Mouse (Mus musculus) C2C12 (cell line): ENCODE data around the gene Ist1. TPM values are rescaled to one million over a fixed set of nuclear protein-coding genes. Genes with fewer than 3 reads are reported as not detected.
A peak's percentile ranks its signal among the peaks of the same experiment; 100 is the strongest.

ENCODE experiments used
- H3K27me3 ChIP-seq: one replicate; pipeline ENCODE4 v1.6.1; 2011; ENCODE audit not compliant: control insufficient read depth, insufficient read depth, insufficient read length
- H3K36me3 ChIP-seq: one replicate; pipeline ENCODE4 v1.6.1; 2011; ENCODE audit not compliant: control insufficient read depth, insufficient read depth
- H3K4me3 ChIP-seq: one replicate; pipeline ENCODE4 v1.5.1; 2011; ENCODE audit warnings: mild to moderate bottlenecking, control low read depth; ENCODE audit not compliant: poor library complexity, insufficient read depth, severe bottlenecking
- H3K79me2 ChIP-seq: one replicate; pipeline ENCODE4 v1.6.1; 2011; ENCODE audit not compliant: control insufficient read depth, insufficient read depth
- H3K79me3 ChIP-seq: one replicate; pipeline ENCODE4 v1.6.1; 2011; ENCODE audit warnings: low read depth, control low read depth
- H3ac ChIP-seq: one replicate; pipeline ENCODE3; 2011; ENCODE audit warnings: low read depth; ENCODE audit not compliant: control insufficient read depth, insufficient read length
- CEBPB ChIP-seq: IDR thresholded peaks from one replicate; pipeline ENCODE4 v1.6.1; 2011; ENCODE audit warnings: low read depth, mild to moderate bottlenecking, control low read depth, moderate library complexity
- CTCF ChIP-seq: IDR thresholded peaks from one replicate; pipeline ENCODE4 v1.5.1; 2011; ENCODE audit not compliant: control insufficient read depth, insufficient read depth, insufficient read length
- FOSL1 ChIP-seq: IDR thresholded peaks from one replicate; pipeline ENCODE4 v1.8.0; 2011; ENCODE audit warnings: mild to moderate bottlenecking, low read length; ENCODE audit not compliant: poor library complexity, insufficient read depth, severe bottlenecking
- MAX ChIP-seq: IDR thresholded peaks from one replicate; pipeline ENCODE4 v1.6.1; 2011; ENCODE audit warnings: mild to moderate bottlenecking, control low read depth
- MYOD1 ChIP-seq: IDR thresholded peaks from one replicate; pipeline ENCODE4 v1.6.1; 2011; ENCODE audit warnings: low read depth; ENCODE audit not compliant: control insufficient read depth, insufficient read length
- MYOG ChIP-seq: IDR thresholded peaks from one replicate; pipeline ENCODE4 v1.6.1; 2011; ENCODE audit not compliant: control insufficient read depth, insufficient read length; ENCODE audit errors: extremely low read depth
- USF1 ChIP-seq: IDR thresholded peaks from one replicate; pipeline ENCODE4 v1.6.1; 2011; ENCODE audit warnings: low read depth, mild to moderate bottlenecking, control low read depth, moderate library complexity
- long read RNA-seq, 2 experiments: library from polyadenylated mRNA; unstranded; transcript quantifications; one replicate each; pipeline ENCODE4 v2.0.0; 2019 to 2020
- polyA plus RNA-seq: library from polyadenylated mRNA; unstranded; fragments of >200 nt; fragmentation: generic; extraction: Trizol; gene quantifications from one replicate; pipeline ENCODE4 v1.2.1, GENCODE M21; 2012; ENCODE audit warnings: missing spikeins

The Ist1 gene
- 49.7 TPM for polyA plus RNA-seq
- long read RNA-seq, experiment 1, transcript Ist1-201 (10 exons, 2,304 nt), result major isoform, 46 of 73 reads
- long read RNA-seq, experiment 1, partial matches to known transcripts, result 4 of 73 reads
- long read RNA-seq, experiment 1, other reads (novel, unspliced or antisense), result 23 of 73 reads
- long read RNA-seq, experiment 2, transcript Ist1-202 (5 exons, 1,280 nt), result minor isoform, 5 of 497 reads
- long read RNA-seq, experiment 2, transcript Ist1-201 (10 exons, 2,304 nt), result major isoform, 317 of 497 reads
- long read RNA-seq, experiment 2, partial matches to known transcripts, result 41 of 497 reads
- long read RNA-seq, experiment 2, other reads (novel, unspliced or antisense), result 130 of 497 reads

DNA sequence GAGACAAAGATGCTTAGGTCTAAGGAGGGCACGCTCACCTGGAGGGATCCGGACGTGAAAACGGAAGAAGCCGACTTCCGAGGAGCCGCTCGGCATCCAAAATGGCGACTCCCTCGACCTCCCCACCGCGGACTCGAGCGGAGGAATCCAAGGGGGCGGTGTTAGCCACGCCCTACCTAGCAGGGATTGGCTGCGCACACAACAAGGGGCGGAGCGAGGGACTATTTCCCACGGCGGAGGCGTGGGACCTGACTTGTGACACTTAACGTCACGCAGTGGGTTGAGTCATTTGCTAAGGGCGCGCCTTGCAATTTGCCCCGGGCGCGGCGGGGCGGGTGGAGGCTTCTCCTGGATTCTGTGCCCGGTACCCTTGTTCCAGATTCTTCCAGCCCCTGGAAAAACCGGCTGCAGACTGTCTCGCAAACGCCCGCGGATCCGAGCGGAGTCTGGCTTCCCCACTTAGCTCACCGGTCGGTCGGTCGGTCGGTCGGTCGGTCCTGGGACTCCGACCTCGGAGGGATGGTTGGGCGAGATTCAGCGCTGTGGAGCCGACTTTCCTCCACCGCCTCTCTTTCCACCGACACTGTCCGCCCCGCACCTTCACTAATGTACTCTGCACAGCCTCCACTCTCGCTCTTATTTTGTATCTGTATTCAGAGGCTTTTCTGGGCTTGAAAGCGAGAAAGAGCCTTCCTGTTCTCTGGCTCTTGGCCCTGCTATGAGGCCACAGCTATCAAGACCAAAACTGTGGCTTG lies at the start of gene Ist1:
Gene Ist1 (minus strand): TSS at position 115 of the 755 bp plus-strand sequence.
- TF ChIP-seq USF1 (peak; percentile 22), MAX (peak; percentile 73), FOSL1 (peak; percentile 26), MYOD1 (no peak)
- Histone ChIP-seq H3K27me3 (no peaks in the 10 kb centered on the region), H3K79me3 (peaks cover 47% of the 10 kb centered on the region), H3K79me2 (peaks cover 48% of the 10 kb centered on the region), H3K36me3 (no peaks in the 10 kb centered on the region), H3K4me3 (peak within 1 kb of the TSS; percentile 92), H3ac (peak within 1 kb of the TSS; percentile 84)

DNA sequence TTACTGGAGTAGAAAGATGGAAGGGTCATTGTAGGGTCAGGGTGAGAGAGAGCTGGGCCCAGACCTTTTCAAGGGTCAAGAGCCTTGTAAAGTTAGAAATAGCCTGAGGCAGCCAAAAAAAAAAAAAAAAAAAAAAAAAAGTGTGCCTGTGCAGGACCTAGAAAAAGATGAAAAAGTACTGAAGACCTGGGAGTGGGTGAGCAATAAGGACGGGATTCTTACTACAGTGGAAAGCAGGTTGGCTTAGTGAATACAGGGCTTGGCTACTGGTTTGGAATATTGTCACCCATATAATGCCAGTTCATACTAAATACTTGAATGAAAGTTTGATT lies 45.0 kb upstream of the Ist1 start:
- peaks cover 21% of the 10 kb centered on the region for H3K36me3 ChIP-seq

DNA sequence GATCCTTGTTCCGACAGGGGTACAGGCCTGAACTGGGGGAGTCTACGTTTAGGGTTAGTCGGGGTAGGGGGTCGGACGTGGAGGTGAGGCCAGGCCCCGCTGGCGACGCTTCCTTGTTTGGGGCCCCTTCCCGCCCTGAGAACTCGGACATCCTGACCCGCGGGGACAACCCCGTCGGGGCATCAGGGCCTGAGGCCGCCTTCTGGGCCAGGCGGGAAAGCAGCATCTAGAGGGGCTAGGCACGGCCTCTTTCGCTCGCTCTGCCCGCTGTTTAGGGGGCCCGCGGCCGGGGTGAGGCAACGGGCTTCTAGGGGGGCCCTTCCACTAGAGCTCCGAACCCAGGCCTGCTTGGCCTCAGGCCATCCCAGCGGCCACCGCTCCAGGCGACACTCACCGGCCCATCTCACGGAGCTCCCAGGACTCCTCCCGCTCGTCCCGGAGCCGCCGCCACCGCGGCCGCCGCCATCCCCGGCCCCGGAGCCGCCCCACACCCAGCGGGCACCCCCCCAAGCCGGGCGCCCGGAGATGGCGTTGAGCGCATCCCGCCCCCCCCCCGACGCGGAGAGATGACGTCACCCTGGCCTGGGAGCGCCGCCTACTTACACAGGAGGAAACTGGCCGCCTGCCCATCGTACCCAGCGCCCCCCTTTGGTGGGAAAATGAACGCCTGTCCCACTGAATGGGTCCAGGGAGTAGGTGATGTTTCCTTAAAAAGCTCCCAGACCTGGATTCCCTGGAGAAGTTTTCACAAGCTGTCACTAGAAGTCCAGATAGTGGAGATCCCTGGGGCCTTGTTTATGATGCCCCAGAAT lies 44.4 kb upstream of the Ist1 start, which contains the start of gene Atxn1l:
Gene Atxn1l (minus strand): TSS at position 503 of the 812 bp plus-strand sequence.
- Histone ChIP-seq H3K4me3 (peak within 1 kb of the TSS; percentile 95), H3K79me2 (peaks cover 32% of the 10 kb centered on the region), H3K79me3 (peaks cover 22% of the 10 kb centered on the region), H3ac (peak within 1 kb of the TSS; percentile 86), H3K27me3 (no peaks in the 10 kb centered on the region), H3K36me3 (peaks cover 27% of the 10 kb centered on the region)
- TF ChIP-seq MYOG (no peak), USF1 (no peak), CEBPB (no peak), CTCF (peak; percentile 70), MYOD1 (no peak)

More for the DNA sequence above, 45.0 kb upstream of the Ist1 start:
- Histone ChIP-seq H3K4me3 (peak overlapping the region; percentile 95), H3ac (no peak overlapping the region), H3K27me3 (no peaks in the 10 kb centered on the region), H3K79me3 (peaks cover 22% of the 10 kb centered on the region), H3K79me2 (peaks cover 32% of the 10 kb centered on the region)
- TF ChIP-seq USF1 (no peak), CEBPB (no peak), MAX (no peak), MYOD1 (no peak)

DNA sequence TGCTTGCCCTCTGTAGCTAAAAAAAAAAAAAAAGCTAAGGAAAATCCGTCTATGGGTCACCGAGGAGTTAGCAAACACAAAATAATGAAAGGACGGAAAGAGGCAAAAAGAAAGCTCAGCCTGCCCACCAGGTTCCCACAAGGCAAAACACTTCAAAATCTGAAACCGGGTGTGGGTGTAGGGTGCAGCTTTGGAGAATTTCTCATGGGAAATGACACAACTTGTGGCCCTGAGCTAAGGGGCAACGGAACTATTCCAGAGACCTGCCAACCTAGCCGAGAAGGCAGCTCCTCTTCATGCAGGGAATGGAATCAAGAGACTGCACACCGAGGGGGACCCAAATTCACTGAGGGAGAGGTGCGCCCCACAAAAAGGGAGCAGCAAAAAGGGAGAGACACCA lies 43.8 kb upstream of the Ist1 start:
- peaks cover 32% of the 10 kb centered on the region for H3K36me3 ChIP-seq
- H3ac ChIP-seq, result peak overlapping the region; percentile 86
- no peaks in the 10 kb centered on the region for H3K27me3 ChIP-seq
- peaks cover 22% of the 10 kb centered on the region for H3K79me3 ChIP-seq
- H3K79me2 ChIP-seq, result peaks cover 32% of the 10 kb centered on the region
- TF ChIP-seq MAX (no peak), MYOD1 (no peak), USF1 (no peak), FOSL1 (no peak), CEBPB (no peak), MYOG (no peak), CTCF (no peak)
- H3K4me3 ChIP-seq, result peak overlapping the region; percentile 95

DNA sequence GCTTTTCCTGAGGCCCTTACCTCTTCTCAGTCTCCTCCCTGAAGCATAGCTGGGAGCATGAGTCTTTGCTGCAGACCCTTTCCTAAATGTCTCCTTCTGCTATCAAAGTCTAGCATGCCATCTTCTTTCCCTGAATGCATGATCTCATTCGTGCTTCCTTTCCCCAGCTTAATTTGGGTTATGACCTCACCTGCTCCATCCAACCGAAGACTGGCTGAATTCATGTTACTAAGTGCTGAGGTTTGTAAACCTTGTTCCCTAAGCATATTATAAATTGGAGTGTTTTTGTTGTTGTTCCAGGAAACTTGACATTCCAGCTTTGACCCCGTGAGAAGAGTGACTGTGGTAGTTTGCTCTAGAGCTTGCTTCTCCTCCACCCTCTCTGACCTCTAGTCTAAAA lies 41.0 kb upstream of the Ist1 start:
- Histone ChIP-seq H3K27me3 (no peaks in the 10 kb centered on the region), H3K36me3 (peaks cover 37% of the 10 kb centered on the region), H3K79me2 (peaks cover 32% of the 10 kb centered on the region), H3K79me3 (peaks cover 22% of the 10 kb centered on the region), H3ac (no peak overlapping the region), H3K4me3 (no peak overlapping the region)
- TF ChIP-seq CEBPB, result no peak
- TF ChIP-seq MYOG, result no peak
- no peak for TF ChIP-seq MAX
- no peak for TF ChIP-seq MYOD1
- no peak for TF ChIP-seq FOSL1
- no peak for TF ChIP-seq CTCF
- no peak for TF ChIP-seq USF1

DNA sequence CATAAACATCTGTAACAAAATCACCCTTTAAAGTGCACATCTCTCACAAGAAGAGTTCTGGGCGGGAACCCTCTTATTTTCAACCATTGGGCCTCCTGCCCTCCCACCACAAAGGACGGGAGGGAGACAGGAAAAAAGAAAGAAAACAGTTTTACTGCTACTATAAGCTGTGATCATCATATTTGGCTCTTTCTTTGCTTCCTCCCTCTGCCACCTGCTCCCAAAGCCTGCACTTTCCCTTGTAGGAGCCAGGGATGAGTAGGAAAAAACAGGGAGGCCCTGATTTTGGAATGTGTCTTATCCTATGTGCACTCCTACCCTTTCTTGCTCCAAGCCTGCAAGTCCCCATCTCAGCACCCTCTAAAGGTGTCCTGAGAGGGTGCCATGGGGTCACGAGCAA lies 38.0 kb upstream of the Ist1 start:
- H3K36me3 ChIP-seq, result peaks cover 45% of the 10 kb centered on the region
- H3ac ChIP-seq, result no peak overlapping the region
- no peak overlapping the region for H3K4me3 ChIP-seq

More for the DNA sequence above, 38.0 kb upstream of the Ist1 start:
- H3K27me3 ChIP-seq, result no peaks in the 10 kb centered on the region
- H3K79me2 ChIP-seq, result peaks cover 17% of the 10 kb centered on the region
- peaks cover 10% of the 10 kb centered on the region for H3K79me3 ChIP-seq
- TF ChIP-seq CTCF, result no peak
- TF ChIP-seq USF1, result no peak
- TF ChIP-seq CEBPB, result no peak
- TF ChIP-seq FOSL1, result no peak
- no peak for TF ChIP-seq MYOG
- no peak for TF ChIP-seq MAX
- no peak for TF ChIP-seq MYOD1
